Mouse (Mus musculus) embryonic facial prominence, embryonic 12.5 days (tissue): ENCODE measurements around the gene Fscn2. TPM values are rescaled to one million over a fixed set of nuclear protein-coding genes. Genes with fewer than 3 reads are reported as not detected.

Source experiments
- ATAC-seq: fragments of 200-750 bp; cut with Nextera tagmentation; 2 replicates; pipeline ENCODE4 v1.8.0; 2017; ENCODE audit not compliant: insufficient number of reproducible peaks, insufficient read depth, low FRiP score, low TSS enrichment
- H3K27ac ChIP-seq: fragments of 300-500 bp; sonication (generic); 2 replicates; pipeline ENCODE4 v1.5.1; 2016; ENCODE audit warnings: mild to moderate bottlenecking
- H3K27me3 ChIP-seq: fragments of 300-500 bp; sonication (generic); 2 replicates; pipeline ENCODE4 v1.6.1; 2016; ENCODE audit warnings: mild to moderate bottlenecking, moderate library complexity
- H3K36me3 ChIP-seq: fragments of 300-500 bp; sonication (generic); 2 replicates; pipeline ENCODE4 v1.6.1; 2016; ENCODE audit warnings: mild to moderate bottlenecking
- H3K4me1 ChIP-seq: fragments of 300-500 bp; sonication (generic); 2 replicates; pipeline ENCODE4 v1.6.1; 2016
- H3K4me2 ChIP-seq: fragments of 300-500 bp; sonication (generic); replicated peaks from 2 replicates; pipeline ENCODE4 v1.6.1; 2016; ENCODE audit warnings: mild to moderate bottlenecking, moderate library complexity
- H3K4me3 ChIP-seq: fragments of 300-500 bp; sonication (generic); 2 replicates; pipeline ENCODE4 v1.5.1; 2016; ENCODE audit warnings: mild to moderate bottlenecking
- H3K9ac ChIP-seq: fragments of 300-500 bp; sonication (generic); 2 replicates; pipeline ENCODE4 v1.6.1; 2016; ENCODE audit warnings: mild to moderate bottlenecking, moderate library complexity
- H3K9me3 ChIP-seq: fragments of 300-500 bp; sonication (generic); 2 replicates; pipeline ENCODE4 v1.6.1; 2016; ENCODE audit warnings: mild to moderate bottlenecking, moderate library complexity
- WGBS: fragments of 180-500 bp; shearing (Covaris S2); methylation state at CpG from one replicate; pipeline ENCODE4 v1.1.7; 2016; 5-methylcytosine and 5-hydroxymethylcytosine counted together
- polyA plus RNA-seq: library from polyadenylated mRNA; unstranded; fragments of >200 nt; fragmentation: Nextera tagmentation; extraction: Ambion mirVana; gene quantifications from 2 replicates; pipeline ENCODE4 v1.2.1, GENCODE M21; 2016

Gene Fscn2
- polyA plus RNA-seq, 1 experiment from 2014 or later: 0.61 TPM

DNA sequence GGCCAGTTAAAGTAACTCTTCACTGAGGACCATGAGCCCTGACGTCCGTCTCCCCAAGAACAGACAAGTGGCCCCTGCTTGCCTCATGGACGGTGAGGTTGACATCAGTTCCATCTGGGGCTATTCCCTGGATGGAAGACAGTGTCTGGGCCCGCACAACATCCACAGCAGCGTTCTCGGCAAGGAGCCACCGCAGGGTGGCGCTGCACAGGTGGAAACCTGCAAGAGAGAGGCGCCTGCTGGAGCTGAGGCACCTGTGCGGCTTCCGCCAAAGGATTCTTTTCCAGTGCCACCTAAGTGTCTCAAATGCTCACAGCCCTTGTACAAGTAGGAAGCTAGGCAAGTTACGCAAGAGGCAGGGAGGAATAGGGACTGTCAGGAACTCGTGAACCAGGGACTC lies 11.7 kb downstream of the Fscn2 start:
- WGBS: 60% methylated on average over 13 of the region's 13 CpGs
- Histone ChIP-seq H3K27me3 (no peaks in the 10 kb centered on the region), H3K4me1 (peaks cover 15% of the 10 kb centered on the region), H3K4me2 (no peak overlapping the region), H3K9ac (no peak overlapping the region), H3K9me3 (no peaks in the 10 kb centered on the region), H3K4me3 (no peak overlapping the region), H3K36me3 (peaks cover 80% of the 10 kb centered on the region), H3K27ac (no peak overlapping the region)
- ATAC-seq: no peak

DNA sequence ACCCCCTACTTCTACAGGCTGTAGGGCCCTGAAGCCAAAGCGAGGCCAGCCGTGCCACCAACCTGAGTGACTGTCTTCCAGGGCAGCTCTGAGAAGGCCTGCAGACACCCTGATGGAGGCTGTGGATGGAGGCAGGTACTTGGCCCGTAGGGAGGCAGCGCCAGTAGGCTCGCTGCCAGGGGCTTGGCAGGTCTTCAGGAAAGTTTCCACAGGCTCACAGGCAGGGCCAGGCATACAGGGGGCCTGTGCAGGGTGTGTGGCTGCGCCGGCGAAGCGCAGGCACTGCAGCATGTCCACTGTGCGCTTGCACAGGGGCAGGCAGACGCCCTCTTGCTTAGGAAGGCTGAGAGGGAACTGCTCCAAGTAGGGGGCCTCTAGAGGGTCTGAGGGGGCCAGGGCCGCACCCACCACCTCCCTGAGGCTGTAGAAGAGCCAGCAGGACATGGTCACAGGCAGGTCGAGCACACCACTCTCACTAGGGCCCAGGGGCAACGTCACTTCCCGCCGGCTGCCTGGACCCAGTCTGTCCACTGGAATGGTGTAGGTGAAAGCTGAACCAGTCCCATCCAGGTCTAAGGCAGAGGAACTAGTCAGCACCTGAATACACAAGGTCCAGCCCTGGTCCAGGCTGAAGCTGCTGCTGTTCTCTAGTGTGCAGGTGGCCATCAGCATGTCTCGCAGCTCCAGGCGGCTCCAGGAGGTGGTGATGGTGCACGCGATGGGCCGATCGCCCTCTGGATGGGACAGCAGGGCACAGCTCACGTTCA lies 12.7 kb downstream of the Fscn2 start:
- Histone ChIP-seq H3K27ac (no peak overlapping the region), H3K9ac (no peak overlapping the region), H3K4me1 (peaks cover 17% of the 10 kb centered on the region), H3K36me3 (peaks cover 75% of the 10 kb centered on the region), H3K9me3 (no peaks in the 10 kb centered on the region), H3K4me2 (no peak overlapping the region), H3K27me3 (no peaks in the 10 kb centered on the region), H3K4me3 (no peak overlapping the region)
- WGBS: 88% methylated on average over 23 of the region's 23 CpGs
- no peak for ATAC-seq

DNA sequence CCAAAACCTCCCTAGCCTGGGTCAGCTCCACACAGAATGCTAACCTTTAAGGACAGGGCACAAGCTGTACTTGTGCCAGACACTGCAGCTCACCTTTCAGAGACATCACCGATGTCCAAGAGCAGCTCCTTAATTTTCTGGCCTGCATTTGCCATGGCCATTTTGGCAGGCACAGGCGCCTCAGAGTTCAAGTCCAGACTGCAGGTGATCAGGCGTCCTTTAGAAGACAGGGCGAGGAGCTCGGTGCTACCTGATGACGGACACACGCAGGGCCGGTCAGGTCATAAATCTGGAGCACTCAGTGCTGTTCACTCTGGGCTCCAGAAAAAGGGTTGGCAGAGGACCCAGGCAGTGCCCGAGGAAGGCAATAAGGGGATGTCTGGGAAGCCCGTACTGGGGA lies 14.0 kb downstream of the Fscn2 start:
- Histone ChIP-seq H3K36me3 (peaks cover 69% of the 10 kb centered on the region), H3K4me2 (no peak overlapping the region), H3K9me3 (no peaks in the 10 kb centered on the region), H3K27me3 (no peaks in the 10 kb centered on the region), H3K9ac (no peak overlapping the region), H3K4me3 (no peak overlapping the region), H3K4me1 (peaks cover 21% of the 10 kb centered on the region), H3K27ac (no peak overlapping the region)
- ATAC-seq: no peak
- 93% methylated on average over 10 of the region's 10 CpGs for WGBS

DNA sequence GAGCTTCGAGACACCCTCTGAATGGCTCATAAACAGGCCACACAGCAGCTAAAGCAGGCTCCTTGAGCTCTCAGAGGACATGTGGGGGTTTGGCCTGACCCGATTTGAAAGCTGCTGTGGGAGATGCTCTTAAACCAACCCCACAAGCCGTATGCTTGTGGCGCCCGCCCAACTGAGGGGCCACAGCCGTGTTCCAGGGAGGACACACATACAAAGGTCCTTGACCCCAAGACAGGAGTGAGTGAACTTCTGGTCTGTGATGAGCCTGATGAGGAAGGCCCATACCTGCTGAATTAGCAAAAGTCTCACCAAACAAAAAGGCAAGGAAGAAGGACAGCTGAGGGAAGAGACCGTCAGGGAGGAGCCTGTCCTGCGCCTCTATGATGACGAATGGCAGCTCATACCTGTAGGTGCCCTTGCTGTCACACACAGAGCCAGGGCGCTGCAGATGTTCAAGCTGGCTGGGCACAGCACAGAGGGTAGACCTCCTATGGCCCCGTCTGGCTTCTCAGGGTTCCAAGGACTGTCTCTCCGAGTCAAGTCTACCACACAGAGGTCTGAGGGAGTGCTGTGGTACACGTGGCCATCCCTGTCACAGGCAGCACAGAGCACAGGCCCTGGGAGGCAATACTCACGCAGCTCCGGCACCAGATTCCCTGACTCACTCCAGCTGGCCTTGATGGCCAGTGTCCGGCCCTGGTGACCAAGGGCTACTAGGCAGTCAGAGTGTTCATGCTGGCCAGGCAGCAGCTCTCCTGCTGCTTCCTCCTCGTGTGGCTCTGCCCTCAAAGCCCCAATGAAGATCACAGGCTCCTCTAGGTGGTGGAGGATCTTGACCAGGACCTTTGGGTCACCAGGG lies 15.2 kb downstream of the Fscn2 start:
- peaks cover 70% of the 10 kb centered on the region for H3K36me3 ChIP-seq

DNA sequence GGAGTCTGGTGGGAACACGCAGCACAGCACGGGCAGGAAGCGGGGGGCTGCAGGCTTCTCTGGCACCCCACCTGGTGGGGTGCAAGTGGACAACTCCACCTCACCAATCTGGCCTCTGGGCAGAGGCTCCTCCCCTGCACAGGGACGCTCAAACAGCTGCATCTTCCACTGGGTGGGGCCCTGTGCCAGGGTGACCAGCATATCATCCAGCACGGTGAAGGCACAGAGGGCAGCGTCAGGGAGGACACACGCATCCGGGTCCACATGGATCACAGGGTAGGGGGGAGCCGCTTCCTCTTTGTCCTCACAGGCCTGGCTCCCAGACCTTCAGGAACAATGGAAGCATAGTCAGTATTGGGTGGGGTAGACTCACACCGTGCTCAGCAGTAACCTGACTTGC lies 16.0 kb downstream of the Fscn2 start:
- Histone ChIP-seq H3K27me3 (no peaks in the 10 kb centered on the region), H3K9ac (peak overlapping the region; percentile 70; the same call in 1 of the 2 replicates), H3K4me3 (peak overlapping the region; percentile 66), H3K4me2 (peak overlapping the region; percentile 89), H3K27ac (no peak overlapping the region), H3K36me3 (peaks cover 72% of the 10 kb centered on the region), H3K4me1 (peaks cover 21% of the 10 kb centered on the region), H3K9me3 (no peaks in the 10 kb centered on the region)
- ATAC-seq: no peak
- WGBS: 75% methylated on average over 10 of the region's 10 CpGs

More for the DNA sequence above, 15.2 kb downstream of the Fscn2 start:
- Histone ChIP-seq H3K4me1 (peaks cover 21% of the 10 kb centered on the region), H3K27me3 (no peaks in the 10 kb centered on the region), H3K9me3 (no peaks in the 10 kb centered on the region), H3K4me2 (no peak overlapping the region), H3K27ac (no peak overlapping the region), H3K9ac (no peak overlapping the region; the same call in 1 of the 2 replicates), H3K4me3 (0 out of 2 replicates have a peak overlapping the region, but pooled peaks have one; percentile 66)
- no peak for ATAC-seq
- WGBS: 85% methylated on average over 17 of the region's 17 CpGs

DNA sequence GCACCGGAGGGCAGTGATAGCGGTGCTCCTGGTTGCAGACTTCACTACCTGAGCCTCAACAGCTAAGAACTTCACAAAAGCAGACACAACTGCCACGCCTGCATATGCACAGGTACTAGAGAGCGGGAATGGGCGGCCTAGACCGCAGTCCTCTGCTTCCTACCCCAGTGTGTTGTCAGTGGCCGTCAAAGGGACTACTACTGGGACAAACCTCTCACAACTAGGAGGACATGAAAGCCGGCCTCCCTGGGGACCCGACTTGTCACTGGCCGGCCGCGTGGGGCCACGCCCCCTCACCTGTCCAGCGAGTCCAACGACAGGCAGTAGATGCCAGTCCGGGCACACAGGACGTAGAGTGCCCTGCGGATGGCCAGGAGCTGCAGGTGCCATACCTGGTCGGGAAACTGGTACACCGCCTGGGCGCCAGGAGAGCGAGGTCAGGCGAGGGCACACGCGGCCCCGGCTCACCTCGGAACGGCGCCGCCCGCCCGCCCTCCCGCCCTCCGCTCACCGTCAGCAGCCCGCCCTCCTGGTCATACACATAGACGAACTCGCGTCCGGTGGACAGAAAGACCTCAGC lies 16.8 kb downstream of the Fscn2 start:
- H3K27ac ChIP-seq: peak overlapping the region; percentile 83
- H3K27me3 ChIP-seq: no peaks in the 10 kb centered on the region
- no peaks in the 10 kb centered on the region for H3K9me3 ChIP-seq
- WGBS: 3% methylated on average over 40 of the region's 40 CpGs
- peaks cover 72% of the 10 kb centered on the region for H3K36me3 ChIP-seq
- ATAC-seq: no peak
- peaks cover 21% of the 10 kb centered on the region for H3K4me1 ChIP-seq
- H3K4me2 ChIP-seq: peak overlapping the region; percentile 89
- H3K4me3 ChIP-seq: peak overlapping the region; percentile 66
- peak overlapping the region; percentile 70 for H3K9ac ChIP-seq

DNA sequence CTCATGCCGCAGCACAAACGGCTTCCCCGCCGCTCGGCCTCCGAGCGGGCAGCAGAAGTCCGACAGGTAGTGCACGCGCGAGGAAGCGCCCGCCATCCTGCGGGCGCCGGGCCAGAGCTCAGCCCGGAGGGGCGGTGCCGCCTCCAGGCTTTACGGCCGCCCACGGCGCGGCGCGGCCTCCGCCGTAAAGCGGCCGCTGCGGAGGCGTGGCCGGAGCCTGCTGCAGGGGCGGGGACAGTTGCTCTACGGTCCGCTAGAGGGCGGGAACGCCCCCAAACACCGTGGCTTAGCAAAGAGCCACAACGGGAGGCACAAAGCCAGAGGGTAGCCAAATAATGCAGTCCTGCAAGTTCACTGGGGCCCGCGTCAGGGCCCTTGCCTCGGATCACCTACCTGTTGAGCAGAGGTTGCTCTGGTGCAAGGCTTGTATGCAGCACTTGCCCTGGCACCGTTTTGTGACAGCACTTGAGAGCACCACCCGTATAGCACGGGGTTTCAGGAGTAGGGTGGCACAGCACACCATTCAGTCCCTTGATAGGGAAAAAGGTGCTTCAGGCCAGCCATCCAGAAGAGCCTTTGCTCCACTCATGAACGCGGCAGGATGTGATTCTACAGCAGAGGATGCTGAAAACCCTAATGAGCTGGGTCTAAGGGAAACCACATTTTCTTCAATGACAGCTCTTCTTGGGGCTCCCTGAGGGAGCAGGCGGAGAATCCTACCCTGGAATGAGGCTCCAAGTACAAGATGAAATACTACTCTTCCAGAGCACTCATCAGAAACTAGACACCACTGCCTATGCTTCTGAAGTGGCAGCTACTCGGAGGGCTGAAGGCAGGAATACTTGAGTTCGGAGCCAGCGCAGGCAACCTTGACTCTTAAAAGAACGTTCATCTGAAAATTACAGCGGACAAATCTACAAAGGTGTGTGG lies 17.5 kb downstream of the Fscn2 start, which contains the start of gene Faap100:
TSS of gene Faap100 (minus strand) at position 154 of the 930 bp plus-strand sequence.
- no peaks in the 10 kb centered on the region for H3K27me3 ChIP-seq
- H3K4me2 ChIP-seq: peak within 1 kb of the TSS; percentile 89
- H3K36me3 ChIP-seq: peaks cover 72% of the 10 kb centered on the region
- peak within 1 kb of the TSS; percentile 66 for H3K4me3 ChIP-seq
- H3K4me1 ChIP-seq: peaks cover 21% of the 10 kb centered on the region
- peak within 1 kb of the TSS; percentile 83 for H3K27ac ChIP-seq
- no peaks in the 10 kb centered on the region for H3K9me3 ChIP-seq
- H3K9ac ChIP-seq: peak within 1 kb of the TSS; percentile 70
- peak; percentile 81 for ATAC-seq
- WGBS: 7% methylated on average over 54 of the region's 54 CpGs

DNA sequence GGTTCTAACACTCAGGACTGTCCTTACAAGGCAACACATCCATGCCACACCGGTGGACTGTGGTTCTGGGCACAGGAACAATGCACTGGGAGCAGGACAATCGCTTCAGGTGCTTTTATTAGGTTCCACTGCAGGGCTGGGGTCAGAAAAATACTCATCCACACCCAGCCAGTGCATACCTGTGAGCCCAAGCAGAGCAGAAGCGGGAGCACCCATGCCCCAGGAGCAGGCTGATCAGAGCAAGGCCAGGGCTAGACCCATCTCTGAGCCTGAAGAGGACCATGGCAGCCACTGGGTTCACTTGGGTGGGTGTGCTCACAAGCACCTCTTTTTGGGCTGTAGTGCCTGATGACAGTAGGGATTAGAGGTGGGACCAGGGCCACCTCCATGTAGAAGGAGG lies 18.9 kb downstream of the Fscn2 start:
- Histone ChIP-seq H3K4me3 (no peak overlapping the region), H3K4me1 (peaks cover 21% of the 10 kb centered on the region), H3K9me3 (no peaks in the 10 kb centered on the region), H3K4me2 (no peak overlapping the region), H3K9ac (no peak overlapping the region), H3K36me3 (peaks cover 72% of the 10 kb centered on the region), H3K27ac (no peak overlapping the region), H3K27me3 (no peaks in the 10 kb centered on the region)
- no peak for ATAC-seq
- WGBS: 96% methylated on average over 3 of the region's 3 CpGs

DNA sequence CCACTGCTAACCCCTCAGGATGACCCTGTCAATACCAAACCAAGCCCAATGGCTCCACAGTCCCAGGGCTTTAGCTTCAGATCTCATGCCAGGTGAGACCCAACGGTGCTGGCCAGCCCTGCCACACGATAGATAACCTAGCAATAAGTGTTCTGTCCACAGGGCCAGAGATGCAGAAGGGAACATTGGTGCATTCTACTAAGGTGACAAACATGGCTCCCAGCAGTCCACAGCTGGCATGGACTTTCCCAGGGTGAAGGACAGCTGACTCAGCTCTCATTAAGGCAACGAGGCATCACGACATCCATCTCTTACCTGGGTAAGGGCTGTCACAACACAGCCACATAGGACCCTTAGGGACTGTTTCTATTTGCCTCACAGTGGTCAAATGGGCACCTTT lies 19.8 kb downstream of the Fscn2 start:
- peaks cover 21% of the 10 kb centered on the region for H3K4me1 ChIP-seq
- H3K9ac ChIP-seq: no peak overlapping the region
- 92% methylated on average over 4 of the region's 4 CpGs for WGBS
- H3K4me3 ChIP-seq: no peak overlapping the region
- peaks cover 74% of the 10 kb centered on the region for H3K36me3 ChIP-seq
- no peak overlapping the region for H3K4me2 ChIP-seq
- no peak for ATAC-seq
- H3K27ac ChIP-seq: no peak overlapping the region
- H3K9me3 ChIP-seq: no peaks in the 10 kb centered on the region
- H3K27me3 ChIP-seq: no peaks in the 10 kb centered on the region

DNA sequence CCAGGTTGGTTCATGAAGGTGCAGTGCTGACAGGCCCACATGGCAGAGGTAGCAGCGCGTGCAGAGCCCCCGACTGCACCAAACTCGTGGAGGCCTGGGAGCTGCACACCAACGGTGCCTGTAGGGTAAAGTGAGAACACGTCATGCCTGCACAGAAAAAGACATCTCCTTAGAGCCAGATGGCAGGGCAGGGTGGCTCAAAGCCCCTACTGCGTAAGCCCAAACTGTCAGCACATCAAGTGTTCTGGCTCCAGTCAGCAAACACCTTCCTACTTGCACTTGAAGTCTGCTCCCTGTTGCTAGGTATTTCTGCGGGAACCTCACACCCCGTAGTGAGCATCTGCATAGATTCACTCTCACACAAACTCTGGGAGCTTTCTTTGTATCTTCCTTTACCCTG lies 21.2 kb downstream of the Fscn2 start:
- peaks cover 16% of the 10 kb centered on the region for H3K4me1 ChIP-seq
- H3K9me3 ChIP-seq: no peaks in the 10 kb centered on the region
- H3K4me2 ChIP-seq: no peak overlapping the region
- H3K4me3 ChIP-seq: no peak overlapping the region
- no peaks in the 10 kb centered on the region for H3K27me3 ChIP-seq
- no peak overlapping the region for H3K9ac ChIP-seq
- peaks cover 75% of the 10 kb centered on the region for H3K36me3 ChIP-seq
- WGBS: 97% methylated on average over 9 of the region's 9 CpGs
- ATAC-seq: no peak
- no peak overlapping the region for H3K27ac ChIP-seq

DNA sequence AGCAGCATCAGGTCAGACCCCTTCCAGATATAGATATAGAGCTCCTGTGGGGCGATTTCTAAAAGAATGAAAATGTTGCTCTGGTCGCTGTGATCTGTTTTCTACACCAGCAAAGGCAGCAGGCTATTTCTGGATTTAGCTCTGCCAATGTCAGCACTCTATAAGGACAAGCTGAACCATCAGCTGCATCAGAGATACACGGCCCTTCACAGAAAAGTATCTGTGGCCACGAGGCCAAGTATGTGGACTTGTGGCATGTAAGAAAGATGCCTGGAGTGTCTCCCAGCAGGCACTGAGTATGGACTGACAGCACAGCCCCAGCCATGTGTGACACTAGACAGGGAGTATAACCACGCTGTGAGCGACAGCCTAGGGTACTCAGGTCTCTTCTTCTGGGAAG lies 25.3 kb downstream of the Fscn2 start:
- Histone ChIP-seq H3K4me3 (no peak overlapping the region), H3K9ac (no peak overlapping the region), H3K9me3 (no peaks in the 10 kb centered on the region), H3K36me3 (peaks cover 72% of the 10 kb centered on the region), H3K4me2 (no peak overlapping the region), H3K27me3 (no peaks in the 10 kb centered on the region), H3K27ac (no peak overlapping the region), H3K4me1 (no peaks in the 10 kb centered on the region)
- ATAC-seq: no peak
- 94% methylated on average over 6 of the region's 6 CpGs for WGBS
